Mouse (Mus musculus): ENCODE data around the gene Tmem248.

DNA sequence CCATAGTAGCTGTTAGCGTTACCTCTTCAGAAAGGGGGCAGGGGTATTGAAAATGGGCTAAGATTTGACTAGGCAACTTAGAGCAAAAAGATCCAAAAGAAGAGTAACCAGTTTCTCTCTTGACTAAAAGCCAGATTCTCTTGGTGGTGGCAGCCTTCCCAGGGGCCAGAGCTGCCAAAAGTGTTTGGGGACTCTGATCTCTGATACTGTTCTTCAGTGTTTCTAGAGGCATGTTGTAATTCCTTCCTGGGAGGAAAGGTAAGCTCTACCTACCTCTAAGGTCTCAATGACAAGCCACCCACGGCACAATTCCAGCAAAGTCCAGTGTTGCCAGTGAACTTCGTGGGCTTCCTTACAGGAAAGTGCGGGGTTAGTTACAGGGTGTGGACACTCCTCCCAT, 525 bp downstream of the Tmem248 start:
- TF ChIP-seq POLR2A (IDR thresholded peaks at IDR 0.05; ENCODE audit: borderline replicate concordance, extremely low read depth, low read depth, low read length) (no peak), CTCF (IDR thresholded peaks at IDR 0.05; ENCODE audit: insufficient read depth, low read length) (no peak)

Data from lung, adult 2 months (tissue).